8 mouse cellular contexts compared by ENCODE assay signal in the genomic region with DNA sequence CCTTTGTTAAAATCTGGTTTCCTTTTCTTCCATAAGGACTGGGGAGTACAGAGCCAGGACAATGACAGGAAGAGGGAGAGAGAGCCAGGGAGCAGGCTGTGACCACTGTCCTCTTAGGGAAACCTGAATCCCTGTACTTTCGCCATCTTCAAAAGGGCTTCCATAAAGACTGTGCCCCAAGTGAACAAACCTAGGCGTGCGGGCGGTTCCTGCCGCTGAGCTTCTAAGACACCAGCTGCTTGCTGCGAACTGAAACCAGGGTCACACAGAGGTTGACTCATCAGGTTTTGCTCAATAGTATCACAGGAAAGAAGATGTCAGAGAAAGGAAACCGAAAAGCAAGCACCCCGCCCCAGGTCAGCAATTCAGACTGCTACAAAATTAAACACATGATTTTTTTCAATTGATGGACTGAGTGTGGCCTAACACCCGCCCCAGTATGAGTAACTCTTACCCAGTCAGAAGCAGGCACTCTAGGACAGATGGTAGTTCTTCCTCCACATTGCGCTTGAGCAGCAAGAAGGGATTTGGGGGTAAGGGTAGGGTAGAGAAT. TPM values are rescaled to one million over a fixed set of nuclear protein-coding genes. Genes with fewer than 3 reads are reported as not detected.
A peak's percentile ranks its signal among the peaks of the same experiment; 100 is the strongest.
DNase-seq lines count a peak whose midpoint lies in the region; ATAC-seq and TF ChIP-seq lines count a peak whose summit lies in the region.

No protein-coding gene starts in this region.

- peak; percentile 54 for ATAC-seq in heart, embryonic 13.5 days (ENCODE audit: extremely low read depth, insufficient number of reproducible peaks, low FRiP score, low TSS enrichment)
- ATAC-seq in liver, embryonic 11.5 days (replicated peaks; ENCODE audit: low FRiP score) = peak; percentile 41; the same call in 1 of the 2 replicates
- no peak for ATAC-seq in hindbrain, embryonic 13.5 days (ENCODE audit: low FRiP score)
- ATAC-seq in forebrain, embryonic 11.5 days (replicated peaks; ENCODE audit: low FRiP score) = no peak
- no peak for ATAC-seq in hindbrain, embryonic 11.5 days (ENCODE audit: low FRiP score)

- H3K4me2 ChIP-seq in heart, embryonic 13.5 days = 0 out of 2 replicates have a peak overlapping the region, but pooled peaks have one; percentile 13
- no peak overlapping the region for H3K4me2 ChIP-seq in liver, embryonic 11.5 days
- no peak overlapping the region for H3K4me2 ChIP-seq in hindbrain, embryonic 13.5 days
- no peak overlapping the region for H3K4me2 ChIP-seq in forebrain, embryonic 11.5 days (ENCODE audit: low read depth, low read length, severe bottlenecking)
- no peak overlapping the region for H3K4me2 ChIP-seq in hindbrain, embryonic 11.5 days (replicated peaks; ENCODE audit: low read depth, low read length)

- no peak for TF ChIP-seq POLR2A in spleen, adult 2 months (IDR thresholded peaks at IDR 0.05; ENCODE audit: low read depth, low read length)

- H3K4me1 ChIP-seq in heart, embryonic 13.5 days = peaks cover 2% of the 10 kb centered on the region; the same call in 1 of the 2 replicates
- H3K4me1 ChIP-seq in liver, embryonic 11.5 days (replicated peaks; ENCODE audit: control insufficient read depth, insufficient read depth, low read length) = no peaks in the 10 kb centered on the region
- peaks cover 12% of the 10 kb centered on the region for H3K4me1 ChIP-seq in spleen, adult 2 months (ENCODE audit: control insufficient read depth, insufficient read depth, insufficient read length)
- H3K4me1 ChIP-seq in hindbrain, embryonic 13.5 days (replicated peaks) = no peaks in the 10 kb centered on the region
- H3K4me1 ChIP-seq in forebrain, embryonic 11.5 days (replicated peaks; ENCODE audit: control insufficient read depth, insufficient read depth, low read length) = no peaks in the 10 kb centered on the region
- H3K4me1 ChIP-seq in hindbrain, embryonic 11.5 days (replicated peaks; ENCODE audit: control insufficient read depth, insufficient read depth, low read length) = no peaks in the 10 kb centered on the region

- H3K27me3 ChIP-seq in heart, embryonic 13.5 days (replicated peaks) = no peaks in the 10 kb centered on the region
- H3K27me3 ChIP-seq in liver, embryonic 11.5 days (replicated peaks; ENCODE audit: control insufficient read depth, insufficient read depth, low read length) = no peaks in the 10 kb centered on the region
- no peaks in the 10 kb centered on the region for H3K27me3 ChIP-seq in spleen, adult 2 months (ENCODE audit: control insufficient read depth, insufficient read depth, low read length)
- H3K27me3 ChIP-seq in hindbrain, embryonic 13.5 days = no peaks in the 10 kb centered on the region
- no peaks in the 10 kb centered on the region for H3K27me3 ChIP-seq in forebrain, embryonic 11.5 days (ENCODE audit: control insufficient read depth, insufficient read depth, low read length)
- H3K27me3 ChIP-seq in hindbrain, embryonic 11.5 days (ENCODE audit: control insufficient read depth, insufficient read depth, low read length) = no peaks in the 10 kb centered on the region

- no peak overlapping the region for H3K4me3 ChIP-seq in heart, embryonic 13.5 days
- H3K4me3 ChIP-seq in liver, embryonic 11.5 days (ENCODE audit: low read depth, low read length) = no peak overlapping the region
- H3K4me3 ChIP-seq in spleen, adult 2 months (ENCODE audit: extremely low read depth, insufficient read depth, insufficient read length) = no peak overlapping the region
- no peak overlapping the region for H3K4me3 ChIP-seq in hindbrain, embryonic 13.5 days
- no peak overlapping the region for H3K4me3 ChIP-seq in forebrain, embryonic 11.5 days (ENCODE audit: low read depth, low read length)
- no peak overlapping the region for H3K4me3 ChIP-seq in hindbrain, embryonic 11.5 days (ENCODE audit: low read depth, low read length)

- no peak overlapping the region for H3K9ac ChIP-seq in heart, embryonic 13.5 days
- no peak overlapping the region for H3K9ac ChIP-seq in liver, embryonic 11.5 days (ENCODE audit: low read depth, low read length)
- H3K9ac ChIP-seq in hindbrain, embryonic 13.5 days = no peak overlapping the region
- H3K9ac ChIP-seq in forebrain, embryonic 11.5 days (ENCODE audit: low read length) = no peak overlapping the region
- H3K9ac ChIP-seq in hindbrain, embryonic 11.5 days (ENCODE audit: low read depth, low read length) = no peak overlapping the region

- TF ChIP-seq CTCF in spleen, adult 2 months (IDR thresholded peaks at IDR 0.05; ENCODE audit: extremely low read depth, insufficient read depth, insufficient read length, insufficient replicate concordance) = no peak

- peak overlapping the region; percentile 70 for H3K27ac ChIP-seq in heart, embryonic 13.5 days (replicated peaks)
- no peak overlapping the region for H3K27ac ChIP-seq in liver, embryonic 11.5 days (ENCODE audit: low read depth, low read length)
- H3K27ac ChIP-seq in spleen, adult 2 months (ENCODE audit: insufficient read depth, low read length) = peak overlapping the region; percentile 41
- no peak overlapping the region for H3K27ac ChIP-seq in hindbrain, embryonic 13.5 days
- no peak overlapping the region for H3K27ac ChIP-seq in forebrain, embryonic 11.5 days (ENCODE audit: low read depth, low read length)
- no peak overlapping the region for H3K27ac ChIP-seq in hindbrain, embryonic 11.5 days (ENCODE audit: low read depth, low read length)

- no peaks in the 10 kb centered on the region for H3K9me3 ChIP-seq in heart, embryonic 13.5 days
- H3K9me3 ChIP-seq in liver, embryonic 11.5 days (ENCODE audit: control insufficient read depth, low read length) = no peaks in the 10 kb centered on the region
- H3K9me3 ChIP-seq in hindbrain, embryonic 13.5 days = no peaks in the 10 kb centered on the region
- H3K9me3 ChIP-seq in forebrain, embryonic 11.5 days (ENCODE audit: control insufficient read depth, low read length) = no peaks in the 10 kb centered on the region
- H3K9me3 ChIP-seq in hindbrain, embryonic 11.5 days (ENCODE audit: control insufficient read depth, low read length) = no peaks in the 10 kb centered on the region

- peak; percentile 8 to 22 for DNase-seq in urinary bladder, adult 18-20 months (ENCODE audit: low spot score in 2 of 2)
- no peak for DNase-seq in urinary bladder, postnatal 10 days (ENCODE audit: low spot score)
- no peak for DNase-seq in liver, embryonic 11.5 days (ENCODE audit: low spot score)
- DNase-seq in spleen, adult 2 months (ENCODE audit: low read depth in 1 of 2, low spot score in 2 of 2) = peak; percentile 45 to 48
- no peak for DNase-seq in forebrain, embryonic 11.5 days (ENCODE audit: low spot score)
- DNase-seq in hindbrain, embryonic 11.5 days (ENCODE audit: low spot score) = no peak

- no peaks in the 10 kb centered on the region for H3K36me3 ChIP-seq in heart, embryonic 13.5 days
- H3K36me3 ChIP-seq in liver, embryonic 11.5 days (ENCODE audit: control insufficient read depth, insufficient read depth, low read length) = no peaks in the 10 kb centered on the region
- no peaks in the 10 kb centered on the region for H3K36me3 ChIP-seq in spleen, adult 2 months (ENCODE audit: control insufficient read depth, insufficient read depth, low read length)
- H3K36me3 ChIP-seq in hindbrain, embryonic 13.5 days = no peaks in the 10 kb centered on the region
- no peaks in the 10 kb centered on the region for H3K36me3 ChIP-seq in forebrain, embryonic 11.5 days (ENCODE audit: control insufficient read depth, insufficient read depth, low read length)
- no peaks in the 10 kb centered on the region for H3K36me3 ChIP-seq in hindbrain, embryonic 11.5 days (ENCODE audit: control insufficient read depth, insufficient read depth, low read length)

- WGBS in heart, embryonic 13.5 days = 60% methylated on average over 10 of the region's 10 CpGs
- 57% methylated on average over 10 of the region's 10 CpGs for WGBS in liver, embryonic 11.5 days
- WGBS in spleen, adult 2 months = 17% methylated on average over 10 of the region's 10 CpGs
- WGBS in hindbrain, embryonic 13.5 days = 77% methylated on average over 10 of the region's 10 CpGs
- WGBS in forebrain, embryonic 11.5 days = 85% methylated on average over 10 of the region's 10 CpGs
- WGBS in hindbrain, embryonic 11.5 days = 77% methylated on average over 10 of the region's 10 CpGs

RNA-seq across cellular contexts. Expression of gene Acod1, which starts 13.4 kb away (rescaled TPM):
- 0.13 TPM in 1 of 2 replicates, not detected in the other for polyA plus RNA-seq in heart, embryonic 13.5 days (2015; fragmentation: Nextera tagmentation; extraction: Ambion mirVana)
- polyA plus RNA-seq in liver, embryonic 11.5 days (2014; fragmentation: Nextera tagmentation; extraction: Ambion mirVana) = 0.16 and 0.25 TPM in 2 replicates
- polyA plus RNA-seq in spleen, adult 2 months (2012; rRNA removed) = 0.15 and 0.22 TPM in 2 replicates
- polyA plus RNA-seq in hindbrain, embryonic 13.5 days (2015; fragmentation: Nextera tagmentation; extraction: Ambion mirVana) = not detected in 2 replicates
- 0.13 TPM in 1 of 2 replicates, not detected in the other for polyA plus RNA-seq in forebrain, embryonic 11.5 days (2014; fragmentation: Nextera tagmentation; extraction: Ambion mirVana)
- not detected in 2 replicates for polyA plus RNA-seq in hindbrain, embryonic 11.5 days (2014; fragmentation: Nextera tagmentation; extraction: Ambion mirVana)

RNA-seq across cellular contexts. Expression of gene Cln5, which starts 36.7 kb away (rescaled TPM):
- polyA plus RNA-seq in heart, embryonic 13.5 days (2015; fragmentation: Nextera tagmentation; extraction: Ambion mirVana) = 24.6 and 29.4 TPM in 2 replicates
- polyA plus RNA-seq in liver, embryonic 11.5 days (2014; fragmentation: Nextera tagmentation; extraction: Ambion mirVana) = 29.4 and 31.8 TPM in 2 replicates
- 11.9 and 19.7 TPM in 2 replicates for polyA plus RNA-seq in spleen, adult 2 months (2012; rRNA removed)
- polyA plus RNA-seq in hindbrain, embryonic 13.5 days (2015; fragmentation: Nextera tagmentation; extraction: Ambion mirVana) = 15.0 and 15.2 TPM in 2 replicates
- 23.1 and 25.6 TPM in 2 replicates for polyA plus RNA-seq in forebrain, embryonic 11.5 days (2014; fragmentation: Nextera tagmentation; extraction: Ambion mirVana)
- 29.3 and 32.2 TPM in 2 replicates for polyA plus RNA-seq in hindbrain, embryonic 11.5 days (2014; fragmentation: Nextera tagmentation; extraction: Ambion mirVana)

RNA-seq across cellular contexts. Expression of gene Kctd12, which starts 50.9 kb away (rescaled TPM):
- 3.8 and 6.9 TPM in 2 replicates for polyA plus RNA-seq in heart, embryonic 13.5 days (2015; fragmentation: Nextera tagmentation; extraction: Ambion mirVana)
- polyA plus RNA-seq in liver, embryonic 11.5 days (2014; fragmentation: Nextera tagmentation; extraction: Ambion mirVana) = 5.8 TPM in 2 replicates
- polyA plus RNA-seq in spleen, adult 2 months (2012; rRNA removed) = 36.4 and 60.3 TPM in 2 replicates
- polyA plus RNA-seq in hindbrain, embryonic 13.5 days (2015; fragmentation: Nextera tagmentation; extraction: Ambion mirVana) = 9.1 and 16.1 TPM in 2 replicates
- 7.1 and 11.8 TPM in 2 replicates for polyA plus RNA-seq in forebrain, embryonic 11.5 days (2014; fragmentation: Nextera tagmentation; extraction: Ambion mirVana)
- 13.3 and 15.9 TPM in 2 replicates for polyA plus RNA-seq in hindbrain, embryonic 11.5 days (2014; fragmentation: Nextera tagmentation; extraction: Ambion mirVana)

Comparison
In these comparisons a context has a peak if more than half of its experiments do, and no peak if none do; other contexts are left out.
1. DNase-seq: peak in urinary bladder, adult 18-20 months (2 of 2) and spleen, adult 2 months (2 of 2); none in urinary bladder, postnatal 10 days (single experiment), liver, embryonic 11.5 days (single experiment), forebrain, embryonic 11.5 days (single experiment) and hindbrain, embryonic 11.5 days (single experiment).
2. ATAC-seq: peak in heart, embryonic 13.5 days (single experiment) and liver, embryonic 11.5 days (single experiment); none in hindbrain, embryonic 13.5 days (single experiment), forebrain, embryonic 11.5 days (single experiment) and hindbrain, embryonic 11.5 days (single experiment).
3. H3K27ac ChIP-seq: peak in heart, embryonic 13.5 days (single experiment) and spleen, adult 2 months (single experiment); none in liver, embryonic 11.5 days (single experiment), hindbrain, embryonic 13.5 days (single experiment), forebrain, embryonic 11.5 days (single experiment) and hindbrain, embryonic 11.5 days (single experiment).